Mouse (Mus musculus): ENCODE results near the gene Taok3. TPM values are rescaled to one million over a fixed set of nuclear protein-coding genes. Genes with fewer than 3 reads are reported as not detected.

Taok3 gene
- total and polyA plus RNA-seq, 3 experiments, result 8.3 to 35.0 (median 17.4) TPM

DNA sequence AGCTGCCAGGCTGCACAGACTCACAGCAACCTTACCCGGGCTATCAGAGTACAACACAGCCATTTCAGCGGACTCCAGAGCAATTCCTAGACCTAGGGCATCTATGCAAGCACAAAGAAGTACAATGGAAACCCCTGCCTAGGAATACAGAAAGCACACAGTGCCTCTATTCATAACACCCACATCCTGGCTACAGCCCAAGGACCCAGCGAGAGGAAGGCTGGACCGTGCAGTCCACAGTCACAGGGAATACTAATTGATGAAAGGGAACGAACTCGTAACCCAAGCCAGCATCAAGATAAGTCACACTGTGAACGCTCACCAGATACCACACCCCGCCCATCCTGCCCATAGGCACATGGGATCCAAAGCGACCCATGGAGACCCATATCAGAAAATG, 164.1 kb downstream of the Taok3 start:
- no peak for DNase-seq (ENCODE audit: extremely low read depth)
- Histone ChIP-seq H3K4me1 (ENCODE audit: control insufficient read depth in 1 of 2, insufficient read depth in 2 of 2) (peaks cover 5 to 21% of the 10 kb centered on the region in 2 experiments), H3K4me3 (replicated peaks in 1 of 3; ENCODE audit: low read depth in 2 of 3, low read length in 2 of 3, poor library complexity in 1 of 3) (no peak overlapping the region), H3K36me3 (replicated peaks in 1 of 2; ENCODE audit: control insufficient read depth in 1 of 2, insufficient read depth in 1 of 2, low read length in 1 of 2) (peaks cover 39 to 62% of the 10 kb centered on the region in 2 experiments), H3K79me2 (replicated peaks; ENCODE audit: control insufficient read depth, extremely low read depth, insufficient read depth, poor library complexity, severe bottlenecking) (peaks cover 22% of the 10 kb centered on the region), H3K9me3 (replicated peaks; ENCODE audit: low read length) (no peaks in the 10 kb centered on the region), H3K4me2 (ENCODE audit: insufficient read depth, low read depth, poor library complexity, severe bottlenecking) (no peak overlapping the region), H3K27ac (ENCODE audit: insufficient read depth, low read depth) (no peak overlapping the region), H3K9ac (ENCODE audit: insufficient read depth, low read depth) (no peak overlapping the region), H3K27me3 (replicated peaks) (peaks cover 4% of the 10 kb centered on the region)
- TF ChIP-seq GABPA (IDR thresholded peaks at IDR 0.05; ENCODE audit: insufficient replicate concordance, low read depth, low read length) (no peak), TBP (conservative IDR thresholded peaks at IDR 0.05; ENCODE audit: low read depth, low read length) (no peak), RAD21 (IDR thresholded peaks at IDR 0.05; ENCODE audit: low read depth, low read length) (no peak), CHD2 (IDR thresholded peaks at IDR 0.05; ENCODE audit: low read length) (no peak), ZNF384 (IDR thresholded peaks at IDR 0.05; ENCODE audit: low read depth, low read length) (no peak), SMC3 (IDR thresholded peaks at IDR 0.05; ENCODE audit: low read depth, low read length) (no peak), UBTF (IDR thresholded peaks at IDR 0.05; ENCODE audit: low read depth, low read length) (no peak), USF1 (IDR thresholded peaks at IDR 0.05; ENCODE audit: low read depth, low read length) (no peak), MAX (IDR thresholded peaks at IDR 0.05; ENCODE audit: low read length) (no peak), ETS1 (conservative IDR thresholded peaks at IDR 0.05; ENCODE audit: low read depth, low read length) (no peak), JUN (IDR thresholded peaks at IDR 0.05; ENCODE audit: insufficient read depth, low read depth, low read length) (no peak), BHLHE40 (IDR thresholded peaks at IDR 0.05; ENCODE audit: low read depth, low read length) (no peak), EP300 (IDR thresholded peaks at IDR 0.05; ENCODE audit: low read length) (no peak), RCOR1 (conservative IDR thresholded peaks at IDR 0.05; ENCODE audit: low read depth, low read length) (no peak), MAFK (IDR thresholded peaks at IDR 0.05; ENCODE audit: insufficient replicate concordance, low read length) (no peak), MYC (IDR thresholded peaks at IDR 0.05; ENCODE audit: low read depth, low read length) (no peak), IRF4 (IDR thresholded peaks at IDR 0.05; ENCODE audit: low read depth, low read length) (no peak), MXI1 (IDR thresholded peaks at IDR 0.05; ENCODE audit: low read depth, low read length) (no peak)
- in situ Hi-C loops (cut with MboI; ENCODE audit: low pct_ligation_motif_present, low pct_unique_long_range_greater_than_20kb, low sequenced_read_pairs) (loop anchor here (10.0 kb wide), 1 partner anchor 169 kb away; the partner anchor contains the start of gene Suds3), dilution Hi-C loops (cut with MboI; ENCODE audit: extremely low pct_ligation_motif_present, extremely low pct_unique_long_range_greater_than_20kb, low sequenced_read_pairs) (no loop called here)

DNA sequence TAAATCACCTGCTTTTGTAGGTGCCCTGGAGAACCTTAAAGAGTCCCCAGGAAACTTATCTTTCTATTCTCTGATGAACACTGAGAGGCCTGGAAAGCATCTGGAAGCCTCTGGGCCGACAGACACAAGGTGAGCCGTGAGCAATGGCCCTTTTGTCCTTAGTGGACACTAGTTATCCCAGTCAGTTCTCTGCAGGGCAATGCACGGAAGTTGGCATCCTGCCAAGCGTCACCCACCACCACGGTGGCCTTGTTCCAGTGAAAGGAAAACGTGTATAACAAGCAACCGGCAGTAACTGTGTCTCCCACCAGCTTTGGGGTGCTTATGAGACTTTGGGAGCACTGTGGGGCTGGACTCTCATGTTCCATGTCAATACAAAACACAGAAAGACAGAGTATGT, 164.8 kb downstream of the Taok3 start:
- Histone ChIP-seq H3K27ac (ENCODE audit: insufficient read depth, low read depth) (no peak overlapping the region), H3K4me1 (ENCODE audit: control insufficient read depth in 1 of 2, insufficient read depth in 2 of 2) (peaks cover 5 to 21% of the 10 kb centered on the region in 2 experiments), H3K36me3 (replicated peaks in 1 of 2; ENCODE audit: control insufficient read depth in 1 of 2, insufficient read depth in 1 of 2, low read length in 1 of 2) (peaks cover 39 to 55% of the 10 kb centered on the region in 2 experiments), H3K4me2 (ENCODE audit: insufficient read depth, low read depth, poor library complexity, severe bottlenecking) (no peak overlapping the region), H3K27me3 (replicated peaks) (peaks cover 4% of the 10 kb centered on the region), H3K9ac (ENCODE audit: insufficient read depth, low read depth) (no peak overlapping the region), H3K79me2 (replicated peaks; ENCODE audit: control insufficient read depth, extremely low read depth, insufficient read depth, poor library complexity, severe bottlenecking) (peaks cover 22% of the 10 kb centered on the region), H3K4me3 (replicated peaks in 1 of 3; ENCODE audit: low read depth in 2 of 3, low read length in 2 of 3, poor library complexity in 1 of 3) (no peak overlapping the region), H3K9me3 (replicated peaks; ENCODE audit: low read length) (no peaks in the 10 kb centered on the region)
- DNase-seq (ENCODE audit: extremely low read depth), result no peak
- in situ Hi-C loops (cut with MboI; ENCODE audit: low pct_ligation_motif_present, low pct_unique_long_range_greater_than_20kb, low sequenced_read_pairs), result loop anchor here (10.0 kb wide), 1 partner anchor 170 kb away; the partner anchor contains the start of gene Suds3
- TF ChIP-seq ETS1 (conservative IDR thresholded peaks at IDR 0.05; ENCODE audit: low read depth, low read length) (no peak), POLR2AphosphoS2 (IDR thresholded peaks at IDR 0.05; ENCODE audit: low read depth, low read length) (no peak), ZKSCAN1 (IDR thresholded peaks at IDR 0.05; ENCODE audit: borderline replicate concordance, low read depth, low read length) (no peak), MYC (IDR thresholded peaks at IDR 0.05; ENCODE audit: low read depth, low read length) (no peak), MAFK (IDR thresholded peaks at IDR 0.05; ENCODE audit: insufficient replicate concordance, low read length) (no peak), HCFC1 (IDR thresholded peaks at IDR 0.05; ENCODE audit: low read depth, low read length) (no peak), CHD2 (IDR thresholded peaks at IDR 0.05; ENCODE audit: low read length) (no peak)
- dilution Hi-C loops (cut with MboI; ENCODE audit: extremely low pct_ligation_motif_present, extremely low pct_unique_long_range_greater_than_20kb, low sequenced_read_pairs), result no loop called here
